Mouse (Mus musculus): ENCODE results near the gene Prdm9. TPM values are rescaled to one million over a fixed set of nuclear protein-coding genes. Genes with fewer than 3 reads are reported as not detected.

Prdm9 gene
- polyA plus RNA-seq (2015; fragmentation: Nextera tagmentation; extraction: Ambion mirVana): 1.5 and 2.2 TPM in 2 replicates

- Histone ChIP-seq H3K4me3 (ENCODE audit: low read length) (peak within 1 kb of the TSS; percentile 77), H3K36me3 (ENCODE audit: control insufficient read depth, insufficient read depth, low read length) (no peaks in the 10 kb centered on the region), H3K4me2 (ENCODE audit: low read depth, low read length) (peak within 1 kb of the TSS; percentile 93), H3K9me3 (ENCODE audit: control insufficient read depth, low read length) (no peaks in the 10 kb centered on the region), H3K9ac (ENCODE audit: low read depth, low read length) (peak within 1 kb of the TSS; percentile 82), H3K27ac (ENCODE audit: low read length) (peak within 1 kb of the TSS; percentile 97), H3K4me1 (ENCODE audit: control insufficient read depth, insufficient read depth, low read length) (peaks cover 3% of the 10 kb centered on the region; the same call in 1 of the 2 replicates), H3K27me3 (replicated peaks; ENCODE audit: control insufficient read depth, insufficient read depth, low read length) (no peaks in the 10 kb centered on the region)
- WGBS: under 1% methylated on average over 43 of the region's 43 CpGs
- peak; percentile 100 for ATAC-seq
Measured at GRCm38 (mm10) chr17:15564014-15564927, at the start of gene Prdm9. Prdm9 (minus strand) TSS chr17:15564354.

GRCm38 (mm10) chr17:15599496-15599895 is 35.3 kb upstream of the Prdm9 start:
- Histone ChIP-seq H3K4me3 (ENCODE audit: low read length) (no peak overlapping the region), H3K27me3 (replicated peaks; ENCODE audit: control insufficient read depth, insufficient read depth, low read length) (no peaks in the 10 kb centered on the region), H3K9me3 (ENCODE audit: control insufficient read depth, low read length) (no peaks in the 10 kb centered on the region), H3K27ac (ENCODE audit: low read length) (no peak overlapping the region), H3K4me1 (ENCODE audit: control insufficient read depth, insufficient read depth, low read length) (no peaks in the 10 kb centered on the region), H3K4me2 (ENCODE audit: low read depth, low read length) (no peak overlapping the region), H3K36me3 (ENCODE audit: control insufficient read depth, insufficient read depth, low read length) (no peaks in the 10 kb centered on the region), H3K9ac (ENCODE audit: low read depth, low read length) (no peak overlapping the region)
- 82% methylated on average over 11 of the region's 11 CpGs for WGBS
- no peak; the same call in 1 of the 2 replicates for ATAC-seq

- Histone ChIP-seq H3K36me3 (ENCODE audit: control insufficient read depth, insufficient read depth, low read length) (no peaks in the 10 kb centered on the region), H3K4me1 (ENCODE audit: control insufficient read depth, insufficient read depth, low read length) (no peaks in the 10 kb centered on the region), H3K9me3 (ENCODE audit: control insufficient read depth, low read length) (0 out of 2 replicates have a peak, but pooled peaks cover 4% of the 10 kb centered on the region), H3K9ac (ENCODE audit: low read depth, low read length) (no peak overlapping the region), H3K4me3 (ENCODE audit: low read length) (no peak overlapping the region), H3K27ac (ENCODE audit: low read length) (no peak overlapping the region), H3K4me2 (ENCODE audit: low read depth, low read length) (no peak overlapping the region), H3K27me3 (replicated peaks; ENCODE audit: control insufficient read depth, insufficient read depth, low read length) (no peaks in the 10 kb centered on the region)
- 78% methylated on average over 7 of the region's 7 CpGs for WGBS
- peak; percentile 77 for ATAC-seq
Measured at GRCm38 (mm10) chr17:15591216-15591881, 27.2 kb upstream of the Prdm9 start.

GRCm38 (mm10) chr17:15588116-15588515 is 24.0 kb upstream of the Prdm9 start:
- H3K9ac ChIP-seq (ENCODE audit: low read depth, low read length): no peak overlapping the region
- ATAC-seq: peak; percentile 88
- H3K27ac ChIP-seq (ENCODE audit: low read length): no peak overlapping the region
- no peak overlapping the region for H3K4me2 ChIP-seq (ENCODE audit: low read depth, low read length)
- H3K4me3 ChIP-seq (ENCODE audit: low read length): no peak overlapping the region
- no peaks in the 10 kb centered on the region for H3K9me3 ChIP-seq (ENCODE audit: control insufficient read depth, low read length)
- no peaks in the 10 kb centered on the region for H3K27me3 ChIP-seq (replicated peaks; ENCODE audit: control insufficient read depth, insufficient read depth, low read length)
- no peaks in the 10 kb centered on the region for H3K4me1 ChIP-seq (ENCODE audit: control insufficient read depth, insufficient read depth, low read length)
- no peaks in the 10 kb centered on the region for H3K36me3 ChIP-seq (ENCODE audit: control insufficient read depth, insufficient read depth, low read length)
- WGBS: 56% methylated on average over 2 of the region's 2 CpGs

- WGBS: 28% methylated on average over 4 of the region's 4 CpGs
- no peak overlapping the region for H3K27ac ChIP-seq (ENCODE audit: low read length)
- ATAC-seq: no peak
- no peaks in the 10 kb centered on the region for H3K36me3 ChIP-seq (ENCODE audit: control insufficient read depth, insufficient read depth, low read length)
- H3K4me1 ChIP-seq (ENCODE audit: control insufficient read depth, insufficient read depth, low read length): no peaks in the 10 kb centered on the region
- H3K4me3 ChIP-seq (ENCODE audit: low read length): no peak overlapping the region
- H3K27me3 ChIP-seq (replicated peaks; ENCODE audit: control insufficient read depth, insufficient read depth, low read length): no peaks in the 10 kb centered on the region
- H3K4me2 ChIP-seq (ENCODE audit: low read depth, low read length): no peak overlapping the region
- no peak overlapping the region for H3K9ac ChIP-seq (ENCODE audit: low read depth, low read length)
- H3K9me3 ChIP-seq (ENCODE audit: control insufficient read depth, low read length): no peaks in the 10 kb centered on the region
Measured at GRCm38 (mm10) chr17:15585691-15586090, 21.5 kb upstream of the Prdm9 start.

GRCm38 (mm10) chr17:15583071-15583470 is 18.9 kb upstream of the Prdm9 start:
- H3K27ac ChIP-seq (ENCODE audit: low read length): no peak overlapping the region
- no peak overlapping the region for H3K4me2 ChIP-seq (ENCODE audit: low read depth, low read length)
- no peaks in the 10 kb centered on the region for H3K9me3 ChIP-seq (ENCODE audit: control insufficient read depth, low read length)
- no peak for ATAC-seq
- no peaks in the 10 kb centered on the region for H3K4me1 ChIP-seq (ENCODE audit: control insufficient read depth, insufficient read depth, low read length)
- no peaks in the 10 kb centered on the region for H3K27me3 ChIP-seq (replicated peaks; ENCODE audit: control insufficient read depth, insufficient read depth, low read length)
- 82% methylated on average over 7 of the region's 7 CpGs for WGBS
- H3K9ac ChIP-seq (ENCODE audit: low read depth, low read length): no peak overlapping the region
- no peaks in the 10 kb centered on the region for H3K36me3 ChIP-seq (ENCODE audit: control insufficient read depth, insufficient read depth, low read length)
- no peak overlapping the region for H3K4me3 ChIP-seq (ENCODE audit: low read length)

- H3K4me3 ChIP-seq (ENCODE audit: low read length): no peak overlapping the region
- H3K4me2 ChIP-seq (ENCODE audit: low read depth, low read length): no peak overlapping the region
- no peaks in the 10 kb centered on the region; the same call in 1 of the 2 replicates for H3K27me3 ChIP-seq (replicated peaks; ENCODE audit: control insufficient read depth, insufficient read depth, low read length)
- 74% methylated on average over 2 of the region's 2 CpGs for WGBS
- H3K4me1 ChIP-seq (ENCODE audit: control insufficient read depth, insufficient read depth, low read length): no peaks in the 10 kb centered on the region
- ATAC-seq: peak; percentile 66
- no peaks in the 10 kb centered on the region for H3K9me3 ChIP-seq (ENCODE audit: control insufficient read depth, low read length)
- H3K36me3 ChIP-seq (ENCODE audit: control insufficient read depth, insufficient read depth, low read length): no peaks in the 10 kb centered on the region
- H3K9ac ChIP-seq (ENCODE audit: low read depth, low read length): no peak overlapping the region
- peak overlapping the region; percentile 2; the same call in 1 of the 2 replicates for H3K27ac ChIP-seq (ENCODE audit: low read length)
Measured at GRCm38 (mm10) chr17:15580072-15580447, 15.9 kb upstream of the Prdm9 start.

- peak; percentile 91 for ATAC-seq
- Histone ChIP-seq H3K9ac (ENCODE audit: low read depth, low read length) (no peak overlapping the region), H3K4me1 (ENCODE audit: control insufficient read depth, insufficient read depth, low read length) (no peaks in the 10 kb centered on the region), H3K4me3 (ENCODE audit: low read length) (no peak overlapping the region), H3K27ac (ENCODE audit: low read length) (peak overlapping the region; percentile 71), H3K4me2 (ENCODE audit: low read depth, low read length) (no peak overlapping the region), H3K36me3 (ENCODE audit: control insufficient read depth, insufficient read depth, low read length) (no peaks in the 10 kb centered on the region), H3K9me3 (ENCODE audit: control insufficient read depth, low read length) (no peaks in the 10 kb centered on the region), H3K27me3 (replicated peaks; ENCODE audit: control insufficient read depth, insufficient read depth, low read length) (no peaks in the 10 kb centered on the region; the same call in 1 of the 2 replicates)
- WGBS: 72% methylated on average over 7 of the region's 7 CpGs
Measured at GRCm38 (mm10) chr17:15579410-15580071, 15.4 kb upstream of the Prdm9 start.

GRCm38 (mm10) chr17:15577291-15577694 is 13.1 kb upstream of the Prdm9 start:
- no peaks in the 10 kb centered on the region; the same call in 1 of the 2 replicates for H3K27me3 ChIP-seq (replicated peaks; ENCODE audit: control insufficient read depth, insufficient read depth, low read length)
- H3K4me3 ChIP-seq (ENCODE audit: low read length): peak overlapping the region; percentile 35
- peak overlapping the region; percentile 65 for H3K4me2 ChIP-seq (ENCODE audit: low read depth, low read length)
- WGBS: under 1% methylated on average over 32 of the region's 32 CpGs
- no peak overlapping the region for H3K27ac ChIP-seq (ENCODE audit: low read length)
- ATAC-seq: peak; percentile 38; the same call in 1 of the 2 replicates
- H3K4me1 ChIP-seq (ENCODE audit: control insufficient read depth, insufficient read depth, low read length): no peaks in the 10 kb centered on the region
- no peaks in the 10 kb centered on the region for H3K9me3 ChIP-seq (ENCODE audit: control insufficient read depth, low read length)
- H3K36me3 ChIP-seq (ENCODE audit: control insufficient read depth, insufficient read depth, low read length): no peaks in the 10 kb centered on the region
- H3K9ac ChIP-seq (ENCODE audit: low read depth, low read length): 0 out of 2 replicates have a peak overlapping the region, but pooled peaks have one; percentile 33
